22 mouse cellular contexts compared by ENCODE assay signal in the genomic region with DNA sequence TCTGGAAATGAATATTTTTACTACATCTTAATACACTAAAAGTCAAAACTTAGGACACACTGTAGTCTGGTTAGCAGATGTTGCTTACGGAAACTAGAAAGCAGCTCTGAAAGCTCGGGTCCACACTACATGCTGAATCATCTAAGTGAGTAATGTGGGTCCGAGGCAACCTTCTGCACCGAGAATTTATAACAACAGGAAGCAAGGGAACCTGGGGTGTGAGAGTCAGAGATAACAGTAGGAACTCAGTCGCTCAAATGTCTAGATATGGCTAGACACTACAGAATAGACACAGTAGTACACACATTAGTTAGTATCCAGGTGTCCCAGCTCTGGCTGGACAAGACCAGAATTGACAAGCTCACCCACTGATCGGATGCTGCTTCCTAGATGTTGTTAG. TPM values are rescaled to one million over a fixed set of nuclear protein-coding genes. Genes with fewer than 3 reads are reported as not detected.
DNase-seq lines count a peak whose midpoint lies in the region; ATAC-seq and TF ChIP-seq lines count a peak whose summit lies in the region.
"Had no signal": no experiment of that assay in that cellular context is flagged by ENCODE, and none has a peak within 500 bp of the region (broad histone marks: within the 10 kb centered on the region; RNA-seq: fewer than 3 reads in every experiment).

No protein-coding gene starts in this region.

- no peak for TF ChIP-seq CTCF in liver, postnatal 0 days (IDR thresholded peaks at IDR 0.05; ENCODE audit: low read depth)

- no peak for ATAC-seq in megakaryocyte, adult 5-6 weeks (ENCODE audit: poor library complexity, severe bottlenecking)
- peak; percentile 72 for ATAC-seq in liver, embryonic 12.5 days
- peak; percentile 53 for ATAC-seq in liver, postnatal 0 days
- no peak for ATAC-seq in forebrain, embryonic 16.5 days
- ATAC-seq: activated CD4-positive, CD25-positive, alpha-beta regulatory T cell, adult 4 months; Patski had no signal

- WGBS in liver, embryonic 12.5 days (ENCODE audit: insufficient replicate concordance), result 27% methylated on average over 6 of the region's 6 CpGs
- 45% methylated on average over 6 of the region's 6 CpGs for WGBS in liver, postnatal 0 days (ENCODE audit: insufficient replicate concordance)
- WGBS in forebrain, embryonic 16.5 days, result 97% methylated on average over 6 of the region's 6 CpGs

- no peak overlapping the region for H3K9ac ChIP-seq in liver, embryonic 12.5 days
- no peak overlapping the region for H3K9ac ChIP-seq in liver, postnatal 0 days (replicated peaks)
- no peak overlapping the region for H3K9ac ChIP-seq in forebrain, embryonic 16.5 days (replicated peaks; ENCODE audit: low read depth, low read length)
- H3K9ac ChIP-seq: embryonic facial prominence, embryonic 13.5 days; forebrain, embryonic 12.5 days; heart, embryonic 12.5 days; hindbrain, embryonic 15.5 days had no signal

- no peaks in the 10 kb centered on the region for H3K9me3 ChIP-seq in megakaryocyte, embryonic 14.5 days
- no peaks in the 10 kb centered on the region for H3K9me3 ChIP-seq in liver, embryonic 12.5 days (replicated peaks)
- H3K9me3 ChIP-seq in liver, postnatal 0 days (ENCODE audit: low read length), result no peaks in the 10 kb centered on the region
- H3K9me3 ChIP-seq in forebrain, embryonic 16.5 days (ENCODE audit: control insufficient read depth, low read length), result no peaks in the 10 kb centered on the region
- H3K9me3 ChIP-seq: heart, embryonic 12.5 days; hindbrain, embryonic 15.5 days had no signal

- H3K27ac ChIP-seq in liver, embryonic 12.5 days, result peak overlapping the region; percentile 33; the same call in 1 of the 2 replicates
- no peak overlapping the region for H3K27ac ChIP-seq in liver, postnatal 0 days (ENCODE audit: low read depth)
- no peak overlapping the region for H3K27ac ChIP-seq in forebrain, embryonic 16.5 days (ENCODE audit: low read length)
- H3K27ac ChIP-seq: embryonic facial prominence, embryonic 13.5 days; forebrain, embryonic 12.5 days; gastrocnemius, adult 2 months; heart, adult 2 months; hindbrain, embryonic 15.5 days had no signal

- DNase-seq in liver, postnatal 0 days, result no peak
- DNase-seq in heart, adult 8-10 months (ENCODE audit: low spot score), result no peak
- DNase-seq in layer of hippocampus, adult 11-12 months (ENCODE audit: low spot score), result no peak
- DNase-seq: adrenal gland, postnatal 14 days; cerebellum, adult 11-12 months; cerebellum, adult 9-10 months; cerebellum, postnatal 25 days; gastrocnemius, adult 2 months; heart, adult 2 months had no signal

- H3K4me1 ChIP-seq in megakaryocyte, embryonic 14.5 days, result peaks cover 19% of the 10 kb centered on the region
- H3K4me1 ChIP-seq in liver, embryonic 12.5 days, result peaks cover 28% of the 10 kb centered on the region
- H3K4me1 ChIP-seq in liver, postnatal 0 days (ENCODE audit: insufficient read depth), result no peaks in the 10 kb centered on the region
- no peaks in the 10 kb centered on the region for H3K4me1 ChIP-seq in forebrain, embryonic 16.5 days (replicated peaks; ENCODE audit: control insufficient read depth, insufficient read depth, low read length)
- H3K4me1 ChIP-seq: embryonic facial prominence, embryonic 13.5 days; forebrain, embryonic 12.5 days; heart, embryonic 12.5 days; hindbrain, embryonic 15.5 days had no signal

- TF ChIP-seq EP300 in liver, postnatal 0 days (IDR thresholded peaks at IDR 0.05; ENCODE audit: low read depth), result no peak

- peak overlapping the region; percentile 8 for H3K4me3 ChIP-seq in megakaryocyte, embryonic 14.5 days (replicated peaks)
- H3K4me3 ChIP-seq in liver, embryonic 12.5 days, result no peak overlapping the region
- no peak overlapping the region for H3K4me3 ChIP-seq in liver, postnatal 0 days (ENCODE audit: low read depth, low read length)
- H3K4me3 ChIP-seq in forebrain, embryonic 16.5 days (replicated peaks; ENCODE audit: low read length), result no peak overlapping the region
- H3K4me3 ChIP-seq: embryonic facial prominence, embryonic 13.5 days; forebrain, embryonic 12.5 days; gastrocnemius, adult 2 months; heart, adult 2 months; heart, embryonic 12.5 days; hindbrain, embryonic 15.5 days had no signal

- H3K36me3 ChIP-seq in megakaryocyte, embryonic 14.5 days (replicated peaks; ENCODE audit: low read length), result peaks cover 87% of the 10 kb centered on the region
- H3K36me3 ChIP-seq in liver, embryonic 12.5 days, result peaks cover 100% of the 10 kb centered on the region
- H3K36me3 ChIP-seq in liver, postnatal 0 days (replicated peaks; ENCODE audit: insufficient read depth, low read length), result peaks cover 62% of the 10 kb centered on the region
- H3K36me3 ChIP-seq in forebrain, embryonic 16.5 days (ENCODE audit: control insufficient read depth, insufficient read depth), result peaks cover 47% of the 10 kb centered on the region

- no peaks in the 10 kb centered on the region for H3K27me3 ChIP-seq in megakaryocyte, embryonic 14.5 days (replicated peaks)
- H3K27me3 ChIP-seq in liver, embryonic 12.5 days (replicated peaks), result no peaks in the 10 kb centered on the region
- no peaks in the 10 kb centered on the region for H3K27me3 ChIP-seq in liver, postnatal 0 days (ENCODE audit: insufficient read depth, low read length)
- H3K27me3 ChIP-seq in forebrain, embryonic 16.5 days (replicated peaks; ENCODE audit: control insufficient read depth, insufficient read depth, low read length), result no peaks in the 10 kb centered on the region
- H3K27me3 ChIP-seq: CH12.LX; embryonic facial prominence, embryonic 13.5 days; forebrain, embryonic 12.5 days; heart, embryonic 12.5 days; hindbrain, embryonic 15.5 days; Patski had no signal

- no peak overlapping the region for H3K4me2 ChIP-seq in liver, embryonic 12.5 days
- H3K4me2 ChIP-seq in liver, postnatal 0 days (ENCODE audit: low read depth, low read length), result no peak overlapping the region
- H3K4me2 ChIP-seq in forebrain, embryonic 16.5 days (ENCODE audit: low read length), result no peak overlapping the region
- H3K4me2 ChIP-seq: embryonic facial prominence, embryonic 13.5 days; forebrain, embryonic 12.5 days; heart, embryonic 12.5 days; hindbrain, embryonic 15.5 days had no signal

RNA-seq across cellular contexts. Expression of gene Arhgdia, which starts 7.1 kb away (rescaled TPM):
- 1,582 and 1,923 TPM in 2 replicates for polyA plus RNA-seq in megakaryocyte, embryonic 14.5 days (2012; ENCODE audit: insufficient read depth, low replicate concordance)
- 506 and 521 TPM in 2 replicates for total RNA-seq in megakaryocyte, adult 5-6 weeks (2015)
- total RNA-seq in megakaryocyte, adult 5-6 weeks (2017), result 226 and 275 TPM in 2 replicates
- polyA plus RNA-seq in liver, embryonic 12.5 days (2016; fragmentation: Nextera tagmentation; extraction: Ambion mirVana), result 337 and 356 TPM in 2 replicates
- polyA plus RNA-seq in liver, postnatal 0 days (2015; fragmentation: Nextera tagmentation; extraction: Ambion mirVana), result 148 and 156 TPM in 2 replicates
- 477 and 485 TPM in 2 replicates for polyA plus RNA-seq in forebrain, embryonic 16.5 days (2015; fragmentation: Nextera tagmentation; extraction: Ambion mirVana)
- 100 to 1,000 TPM; 130 to 152 (median 141) TPM for total RNA-seq in heart, adult 8-10 months (2022)

RNA-seq across cellular contexts. Expression of gene Alyref, which starts 9.6 kb away (rescaled TPM):
- polyA plus RNA-seq in megakaryocyte, embryonic 14.5 days (2012; ENCODE audit: insufficient read depth, low replicate concordance), result 25.9 and 253 TPM in 2 replicates
- 143 and 149 TPM in 2 replicates for total RNA-seq in megakaryocyte, adult 5-6 weeks (2015)
- total RNA-seq in megakaryocyte, adult 5-6 weeks (2017), result 171 and 196 TPM in 2 replicates
- polyA plus RNA-seq in liver, embryonic 12.5 days (2016; fragmentation: Nextera tagmentation; extraction: Ambion mirVana), result 542 and 545 TPM in 2 replicates
- polyA plus RNA-seq in liver, postnatal 0 days (2015; fragmentation: Nextera tagmentation; extraction: Ambion mirVana), result 162 and 168 TPM in 2 replicates
- 287 and 320 TPM in 2 replicates for polyA plus RNA-seq in forebrain, embryonic 16.5 days (2015; fragmentation: Nextera tagmentation; extraction: Ambion mirVana)
- 10 to 100 TPM; 32.3 to 51.0 (median 45.7) TPM for total RNA-seq in heart, adult 8-10 months (2022)

RNA-seq across cellular contexts. Expression of gene Anapc11, which starts 9.7 kb away (rescaled TPM):
- polyA plus RNA-seq in megakaryocyte, embryonic 14.5 days (2012; ENCODE audit: insufficient read depth, low replicate concordance), result 247 and 315 TPM in 2 replicates
- 79.9 and 90.6 TPM in 2 replicates for total RNA-seq in megakaryocyte, adult 5-6 weeks (2015)
- 30.0 and 32.3 TPM in 2 replicates for total RNA-seq in megakaryocyte, adult 5-6 weeks (2017)
- polyA plus RNA-seq in liver, embryonic 12.5 days (2016; fragmentation: Nextera tagmentation; extraction: Ambion mirVana), result 118 and 120 TPM in 2 replicates
- polyA plus RNA-seq in liver, postnatal 0 days (2015; fragmentation: Nextera tagmentation; extraction: Ambion mirVana), result 46.1 and 47.5 TPM in 2 replicates
- 178 and 192 TPM in 2 replicates for polyA plus RNA-seq in forebrain, embryonic 16.5 days (2015; fragmentation: Nextera tagmentation; extraction: Ambion mirVana)
- total RNA-seq in heart, adult 8-10 months (2022), result 10 to 100 TPM; 77.9 to 91.8 (median 84.8) TPM

RNA-seq across cellular contexts. Expression of gene P4hb, which starts 15.5 kb away (rescaled TPM):
- 1,223 and 1,872 TPM in 2 replicates for polyA plus RNA-seq in megakaryocyte, embryonic 14.5 days (2012; ENCODE audit: insufficient read depth, low replicate concordance)
- 301 and 325 TPM in 2 replicates for total RNA-seq in megakaryocyte, adult 5-6 weeks (2015)
- 587 and 590 TPM in 2 replicates for total RNA-seq in megakaryocyte, adult 5-6 weeks (2017)
- 443 and 468 TPM in 2 replicates for polyA plus RNA-seq in liver, embryonic 12.5 days (2016; fragmentation: Nextera tagmentation; extraction: Ambion mirVana)
- polyA plus RNA-seq in liver, postnatal 0 days (2015; fragmentation: Nextera tagmentation; extraction: Ambion mirVana), result 683 and 697 TPM in 2 replicates
- 238 and 265 TPM in 2 replicates for polyA plus RNA-seq in forebrain, embryonic 16.5 days (2015; fragmentation: Nextera tagmentation; extraction: Ambion mirVana)
- total RNA-seq in heart, adult 8-10 months (2022), result 100 to 1,000 TPM; 217 to 256 (median 229) TPM

RNA-seq across cellular contexts. Expression of gene Npb, which starts 19.7 kb away (rescaled TPM):
- 2.7 and 7.7 TPM in 2 replicates for polyA plus RNA-seq in megakaryocyte, embryonic 14.5 days (2012; ENCODE audit: insufficient read depth, low replicate concordance)
- not detected in 2 replicates for total RNA-seq in megakaryocyte, adult 5-6 weeks (2015)
- total RNA-seq in megakaryocyte, adult 5-6 weeks (2017), result not detected in 2 replicates
- 5.0 and 6.6 TPM in 2 replicates for polyA plus RNA-seq in liver, embryonic 12.5 days (2016; fragmentation: Nextera tagmentation; extraction: Ambion mirVana)
- polyA plus RNA-seq in liver, postnatal 0 days (2015; fragmentation: Nextera tagmentation; extraction: Ambion mirVana), result 20.9 and 22.2 TPM in 2 replicates
- polyA plus RNA-seq in forebrain, embryonic 16.5 days (2015; fragmentation: Nextera tagmentation; extraction: Ambion mirVana), result not detected in 2 replicates
- total RNA-seq in heart, adult 8-10 months (2022), result under 1 TPM in 1 of 4 experiments, not detected in 3; 0.73 TPM
- total RNA-seq: heart, adult 2 months; heart, postnatal 25 days had no signal
- polyA plus RNA-seq: activated CD4-positive, CD25-positive, alpha-beta regulatory T cell, adult 4 months; heart, adult 2 months; hindbrain, embryonic 11.5 days had no signal

Comparison
In these comparisons a context has a peak if more than half of its experiments do, and no peak if none do; other contexts are left out.
1. ATAC-seq: peak in liver, embryonic 12.5 days (single experiment) and liver, postnatal 0 days (single experiment); none in megakaryocyte, adult 5-6 weeks (single experiment) and forebrain, embryonic 16.5 days (single experiment).